Mouse (Mus musculus) adrenal gland, adult 8-10 months (tissue): ENCODE data around the gene Fndc11. TPM values are rescaled to one million over a fixed set of nuclear protein-coding genes. Genes with fewer than 3 reads are reported as not detected.

Experiments used
- total RNA-seq, 4 experiments: library from RNA; stranded (reverse); gene quantifications; 2 replicates each; pipeline ENCODE4 v1.2.4; 2022

Gene Fndc11
- total RNA-seq, 4 experiments from 2014 or later, result 0.49 to 0.83 (median 0.58) TPM; not detected in 1

Other genes with a start within 250 kb of the Fndc11 start
- 1 to 10 TPM; 2.3 to 4.5 (median 4.2) TPM for gene Col20a1, start 233.5 kb upstream of the Fndc11 start, total RNA-seq
- gene Chrna4, start 176.5 kb upstream of the Fndc11 start, total RNA-seq, result 10 to 100 TPM; 12.0 to 27.7 (median 20.5) TPM
- 10 to 100 TPM in 2 of 4 experiments, 1 to 10 TPM in 2; 5.8 to 14.8 (median 10.0) TPM for gene Kcnq2, start 84.7 kb upstream of the Fndc11 start, total RNA-seq
- 10 to 100 TPM; 65.8 to 85.9 (median 68.2) TPM for gene Eef1a2, start 63.0 kb upstream of the Fndc11 start, total RNA-seq
- 10 to 100 TPM; 66.8 to 74.0 (median 69.9) TPM for gene Ppdpf, start 32.8 kb upstream of the Fndc11 start, total RNA-seq
- gene Ptk6, start 17.2 kb upstream of the Fndc11 start, total RNA-seq, result under 1 TPM in 3 of 4 experiments, not detected in 1; 0.10 to 0.40 (median 0.13) TPM
- 1 to 10 TPM in 1 of 4 experiments, under 1 TPM in 3; 0.42 to 1.0 (median 0.67) TPM for gene Srms, start 6.8 kb upstream of the Fndc11 start, total RNA-seq
- 10 to 100 TPM; 18.8 to 32.4 (median 24.6) TPM for gene Helz2, start 22.0 kb downstream of the Fndc11 start, total RNA-seq
- gene Gmeb2, start 68.0 kb downstream of the Fndc11 start, total RNA-seq, result 10 to 100 TPM; 16.0 to 21.6 (median 18.6) TPM
- 10 to 100 TPM; 18.1 to 31.5 (median 20.7) TPM for gene Stmn3, start 94.5 kb downstream of the Fndc11 start, total RNA-seq
- 10 to 100 TPM; 26.4 to 74.8 (median 44.5) TPM for gene Rtel1, start 99.7 kb downstream of the Fndc11 start, total RNA-seq
- gene Zgpat, start 144.9 kb downstream of the Fndc11 start, total RNA-seq, result 10 to 100 TPM; 49.1 to 76.4 (median 55.7) TPM
- 10 to 100 TPM; 42.4 to 63.8 (median 57.7) TPM for gene Arfrp1, start 145.4 kb downstream of the Fndc11 start, total RNA-seq
- 10 to 100 TPM; 17.2 to 37.4 (median 22.9) TPM for gene Lime1, start 160.1 kb downstream of the Fndc11 start, total RNA-seq
- gene Zbtb46, start 239.4 kb downstream of the Fndc11 start, total RNA-seq, result 10 to 100 TPM; 14.0 to 25.1 (median 17.7) TPM